ENCODE assay signal across 19 mouse cellular contexts in genomic region chr17:32263672-32264071, GRCm38 (mm10). TPM values are rescaled to one million over a fixed set of nuclear protein-coding genes. Genes with fewer than 3 reads are reported as not detected.
A peak's percentile ranks its signal among the peaks of the same experiment; 100 is the strongest.
DNase-seq lines count a peak whose midpoint lies in the region; ATAC-seq and TF ChIP-seq lines count a peak whose summit lies in the region.
"Had no signal": no experiment of that assay in that cellular context is flagged by ENCODE, and none has a peak within 500 bp of the region (broad histone marks: within the 10 kb centered on the region; RNA-seq: fewer than 3 reads in every experiment).

No protein-coding gene starts in this region.

- WGBS in embryonic facial prominence, embryonic 14.5 days, result 82% methylated on average over 2 of the region's 2 CpGs
- 93% methylated on average over 2 of the region's 2 CpGs for WGBS in embryonic facial prominence, embryonic 10.5 days
- 63% methylated on average over 2 of the region's 2 CpGs for WGBS in hindbrain, postnatal 0 days
- 91% methylated on average over 2 of the region's 2 CpGs for WGBS in hindbrain, embryonic 13.5 days

- no peak overlapping the region for H3K4me2 ChIP-seq in embryonic facial prominence, embryonic 14.5 days (ENCODE audit: low read depth, low read length)
- H3K4me2 ChIP-seq in hindbrain, postnatal 0 days (ENCODE audit: low read depth, low read length), result no peak overlapping the region
- H3K4me2 ChIP-seq in hindbrain, embryonic 13.5 days, result no peak overlapping the region
- H3K4me2 ChIP-seq: embryonic facial prominence, embryonic 12.5 days; heart, embryonic 13.5 days; hindbrain, embryonic 12.5 days had no signal

- H3K27me3 ChIP-seq in embryonic facial prominence, embryonic 14.5 days (replicated peaks; ENCODE audit: control insufficient read depth, insufficient read depth, low read length), result no peaks in the 10 kb centered on the region
- H3K27me3 ChIP-seq in embryonic facial prominence, embryonic 10.5 days (replicated peaks; ENCODE audit: low read depth, poor library complexity, severe bottlenecking), result no peaks in the 10 kb centered on the region
- H3K27me3 ChIP-seq in hindbrain, postnatal 0 days (ENCODE audit: insufficient read depth, low read length), result no peaks in the 10 kb centered on the region
- H3K27me3 ChIP-seq in hindbrain, embryonic 13.5 days, result no peaks in the 10 kb centered on the region
- H3K27me3 ChIP-seq: embryonic facial prominence, embryonic 12.5 days; heart, embryonic 13.5 days; hindbrain, embryonic 12.5 days had no signal

- no peak for ATAC-seq in embryonic facial prominence, embryonic 14.5 days (ENCODE audit: low read depth)
- no peak for ATAC-seq in hindbrain, postnatal 0 days
- ATAC-seq in hindbrain, embryonic 13.5 days (ENCODE audit: low FRiP score), result no peak
- ATAC-seq: intestine, postnatal 0 days had no signal

- H3K4me1 ChIP-seq in embryonic facial prominence, embryonic 14.5 days (ENCODE audit: control insufficient read depth, insufficient read depth, low read length), result no peaks in the 10 kb centered on the region
- 0 out of 2 replicates have a peak, but pooled peaks cover under 1% of the 10 kb centered on the region for H3K4me1 ChIP-seq in embryonic facial prominence, embryonic 10.5 days
- H3K4me1 ChIP-seq in hindbrain, postnatal 0 days (ENCODE audit: insufficient read depth, low read length), result peaks cover 5% of the 10 kb centered on the region; the same call in 1 of the 2 replicates
- H3K4me1 ChIP-seq in hindbrain, embryonic 13.5 days (replicated peaks), result peaks cover 7% of the 10 kb centered on the region; the same call in 1 of the 2 replicates
- H3K4me1 ChIP-seq: embryonic facial prominence, embryonic 12.5 days had no signal

- no peaks in the 10 kb centered on the region for H3K9me3 ChIP-seq in embryonic facial prominence, embryonic 14.5 days (ENCODE audit: control insufficient read depth, low read length)
- H3K9me3 ChIP-seq in embryonic facial prominence, embryonic 10.5 days, result no peaks in the 10 kb centered on the region
- no peaks in the 10 kb centered on the region for H3K9me3 ChIP-seq in hindbrain, postnatal 0 days (ENCODE audit: low read length)
- no peaks in the 10 kb centered on the region for H3K9me3 ChIP-seq in hindbrain, embryonic 13.5 days
- H3K9me3 ChIP-seq: embryonic facial prominence, embryonic 12.5 days; G1E; heart, embryonic 13.5 days; hindbrain, embryonic 12.5 days had no signal

- intact Hi-C loops in left cerebral cortex, postnatal 14 days (cut with DNase I), result no loop called here

- no peak overlapping the region for H3K4me3 ChIP-seq in embryonic facial prominence, embryonic 14.5 days (ENCODE audit: low read depth, low read length)
- no peak overlapping the region for H3K4me3 ChIP-seq in embryonic facial prominence, embryonic 10.5 days
- no peak overlapping the region for H3K4me3 ChIP-seq in hindbrain, postnatal 0 days (ENCODE audit: low read length)
- H3K4me3 ChIP-seq in hindbrain, embryonic 13.5 days, result no peak overlapping the region
- H3K4me3 ChIP-seq: embryonic facial prominence, embryonic 12.5 days; heart, embryonic 13.5 days; hindbrain, embryonic 12.5 days had no signal

- no peak overlapping the region for H3K9ac ChIP-seq in embryonic facial prominence, embryonic 14.5 days (ENCODE audit: low read depth, low read length)
- no peak overlapping the region for H3K9ac ChIP-seq in hindbrain, postnatal 0 days (replicated peaks; ENCODE audit: low read length)
- no peak overlapping the region for H3K9ac ChIP-seq in hindbrain, embryonic 13.5 days
- H3K9ac ChIP-seq: embryonic facial prominence, embryonic 12.5 days; heart, embryonic 13.5 days; hindbrain, embryonic 12.5 days; liver, embryonic 14.5 days had no signal

- no peaks in the 10 kb centered on the region for H3K36me3 ChIP-seq in embryonic facial prominence, embryonic 14.5 days (ENCODE audit: control insufficient read depth, insufficient read depth, low read length)
- peaks cover 24% of the 10 kb centered on the region; the same call in 1 of the 2 replicates for H3K36me3 ChIP-seq in embryonic facial prominence, embryonic 10.5 days (replicated peaks)
- H3K36me3 ChIP-seq in hindbrain, postnatal 0 days (ENCODE audit: insufficient read depth, low read length), result no peaks in the 10 kb centered on the region
- H3K36me3 ChIP-seq in hindbrain, embryonic 13.5 days, result no peaks in the 10 kb centered on the region
- H3K36me3 ChIP-seq: hindbrain, embryonic 12.5 days had no signal

- no peak for TF ChIP-seq CTCF in hindbrain, postnatal 0 days (IDR thresholded peaks at IDR 0.05; ENCODE audit: low read depth)

- DNase-seq in embryonic facial prominence, embryonic 14.5 days (ENCODE audit: low spot score), result peak; percentile 46
- no peak for DNase-seq in embryonic facial prominence, embryonic 10.5 days (ENCODE audit: low spot score)
- peak; percentile 43 for DNase-seq in hindbrain, postnatal 0 days (ENCODE audit: low spot score)
- DNase-seq in NIH3T3 (ENCODE audit: low read depth), result peak; percentile 50
- DNase-seq in cerebellum, adult 9-11 months, result peak; percentile 55
- no peak for DNase-seq in left cerebral cortex, postnatal 14 days (ENCODE audit: low spot score in 2 of 2)
- DNase-seq in urinary bladder, adult 2 months (ENCODE audit: low spot score), result no peak
- DNase-seq: left cerebral cortex, postnatal 4 days; lung, postnatal 14 days; right cerebral cortex, adult 18-20 months; thymus, postnatal 14 days had no signal

- H3K27ac ChIP-seq in embryonic facial prominence, embryonic 14.5 days (replicated peaks; ENCODE audit: low read depth, low read length), result no peak overlapping the region
- no peak overlapping the region for H3K27ac ChIP-seq in embryonic facial prominence, embryonic 10.5 days (replicated peaks)
- no peak overlapping the region for H3K27ac ChIP-seq in hindbrain, postnatal 0 days
- no peak overlapping the region for H3K27ac ChIP-seq in hindbrain, embryonic 13.5 days
- H3K27ac ChIP-seq: embryonic facial prominence, embryonic 12.5 days; heart, embryonic 13.5 days; hindbrain, embryonic 12.5 days; liver, embryonic 14.5 days; stomach, postnatal 0 days had no signal

RNA-seq across cellular contexts. Expression of gene Brd4, which starts 20.9 kb away (rescaled TPM):
- polyA plus RNA-seq in embryonic facial prominence, embryonic 14.5 days (2014; fragmentation: Nextera tagmentation; extraction: Ambion mirVana), result 87.5 and 89.8 TPM in 2 replicates
- 116 and 122 TPM in 2 replicates for polyA plus RNA-seq in embryonic facial prominence, embryonic 10.5 days (2016; fragmentation: Nextera tagmentation; extraction: Ambion mirVana)
- 34.3 and 46.5 TPM in 2 replicates for total RNA-seq in hindbrain, postnatal 0 days (2014; rRNA removed)
- 60.8 and 73.8 TPM in 2 replicates for polyA plus RNA-seq in hindbrain, postnatal 0 days (2015; fragmentation: Nextera tagmentation; extraction: Ambion mirVana)
- 81.8 and 83.9 TPM in 2 replicates for polyA plus RNA-seq in hindbrain, embryonic 13.5 days (2015; fragmentation: Nextera tagmentation; extraction: Ambion mirVana)
- 100 to 1,000 TPM; 118 to 129 TPM for total RNA-seq in left cerebral cortex, postnatal 14 days (2021)
- polyA plus RNA-seq in urinary bladder, adult 2 months (2012; rRNA removed), result 17.6 and 43.9 TPM in 2 replicates

RNA-seq across cellular contexts. Expression of gene Akap8, which starts 57.4 kb away (rescaled TPM):
- 33.0 and 37.9 TPM in 2 replicates for polyA plus RNA-seq in embryonic facial prominence, embryonic 14.5 days (2014; fragmentation: Nextera tagmentation; extraction: Ambion mirVana)
- polyA plus RNA-seq in embryonic facial prominence, embryonic 10.5 days (2016; fragmentation: Nextera tagmentation; extraction: Ambion mirVana), result 152 and 159 TPM in 2 replicates
- total RNA-seq in hindbrain, postnatal 0 days (2014; rRNA removed), result 94.4 and 108 TPM in 2 replicates
- 66.4 and 75.2 TPM in 2 replicates for polyA plus RNA-seq in hindbrain, postnatal 0 days (2015; fragmentation: Nextera tagmentation; extraction: Ambion mirVana)
- 109 TPM in 2 replicates for polyA plus RNA-seq in hindbrain, embryonic 13.5 days (2015; fragmentation: Nextera tagmentation; extraction: Ambion mirVana)
- total RNA-seq in left cerebral cortex, postnatal 14 days (2021), result 10 to 100 TPM; 75.3 to 84.7 TPM
- 70.9 and 76.2 TPM in 2 replicates for polyA plus RNA-seq in urinary bladder, adult 2 months (2012; rRNA removed)

Comparison
In these comparisons a context has a peak if more than half of its experiments do, and no peak if none do; other contexts are left out.
1. DNase-seq: peak in embryonic facial prominence, embryonic 14.5 days (single experiment), hindbrain, postnatal 0 days (single experiment), NIH3T3 (single experiment) and cerebellum, adult 9-11 months (single experiment); none in embryonic facial prominence, embryonic 10.5 days (single experiment), left cerebral cortex, postnatal 14 days (0 of 2) and urinary bladder, adult 2 months (single experiment).